In the genomic region with DNA sequence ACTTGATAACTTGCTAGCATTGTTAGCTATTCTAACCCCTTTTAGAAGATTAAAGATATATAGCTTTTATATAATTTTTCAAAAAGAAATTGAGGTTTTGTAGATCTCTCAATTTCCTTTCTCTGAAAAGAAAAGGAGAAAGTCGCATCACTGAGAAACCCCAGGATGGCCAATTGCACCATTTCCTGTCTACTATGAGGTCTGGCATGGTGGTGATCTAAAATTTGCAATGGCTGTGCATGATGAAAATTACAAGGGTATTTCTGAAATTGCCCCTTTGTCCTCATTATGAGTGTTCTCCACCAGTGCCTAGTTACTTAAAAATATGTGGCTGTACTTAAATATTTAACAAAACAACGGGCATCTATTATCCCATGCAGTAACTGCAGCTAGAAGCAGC, we compare ENCODE assay signal across 27 mouse cellular contexts.
DNase-seq lines count a peak whose midpoint lies in the region; ATAC-seq lines count a peak whose summit lies in the region.
"Had no signal": no experiment of that assay in that cellular context is flagged by ENCODE, and none has a peak within 500 bp of the region (broad histone marks: within the 10 kb centered on the region; RNA-seq: fewer than 3 reads in every experiment).

No protein-coding gene starts in this region.

- WGBS in midbrain, embryonic 15.5 days = 88% methylated on average over 2 of the region's 2 CpGs

- intact Hi-C loops in left cerebral cortex, postnatal 36 days (cut with DNase I) = no loop called here

- H3K27me3 ChIP-seq in midbrain, embryonic 15.5 days (replicated peaks) = no peaks in the 10 kb centered on the region
- H3K27me3 ChIP-seq: CH12.LX; embryonic facial prominence, embryonic 13.5 days; embryonic facial prominence, embryonic 15.5 days; forebrain, embryonic 12.5 days; Patski had no signal

- H3K27ac ChIP-seq in midbrain, embryonic 15.5 days = no peak overlapping the region
- H3K27ac ChIP-seq: embryonic facial prominence, embryonic 13.5 days; embryonic facial prominence, embryonic 15.5 days; forebrain, embryonic 10.5 days; forebrain, embryonic 12.5 days had no signal

- no peak overlapping the region for H3K4me3 ChIP-seq in midbrain, embryonic 15.5 days
- H3K4me3 ChIP-seq: embryonic facial prominence, embryonic 13.5 days; embryonic facial prominence, embryonic 15.5 days; erythroblast, embryonic 14.5 days; forebrain, embryonic 10.5 days; forebrain, embryonic 12.5 days had no signal

- DNase-seq in left cerebral cortex, postnatal 36 days (ENCODE audit: low spot score in 2 of 2) = no peak
- DNase-seq: adrenal gland, adult 2 months; adrenal gland, postnatal 10 days; adrenal gland, postnatal 25 days; B cell, adult 2 months; cerebellum, adult 11-12 months; cerebellum, adult 2 months; cerebellum, adult 9-10 months; cerebellum, postnatal 10 days; cerebellum, postnatal 25 days; embryo, embryonic 11 days had no signal

- no peaks in the 10 kb centered on the region for H3K9me3 ChIP-seq in midbrain, embryonic 15.5 days
- H3K9me3 ChIP-seq: embryonic facial prominence, embryonic 13.5 days; embryonic facial prominence, embryonic 15.5 days; forebrain, embryonic 10.5 days; forebrain, embryonic 12.5 days; G1E had no signal

- H3K4me2 ChIP-seq in midbrain, embryonic 15.5 days = no peak overlapping the region
- H3K4me2 ChIP-seq: embryonic facial prominence, embryonic 13.5 days; embryonic facial prominence, embryonic 15.5 days; forebrain, embryonic 12.5 days had no signal

- ATAC-seq in common myeloid progenitor, adult 5-6 weeks (replicated peaks; ENCODE audit: low read depth, poor library complexity, severe bottlenecking) = 0 out of 2 replicates have a peak, but pooled peaks have one; percentile 20
- 0 out of 2 replicates have a peak, but pooled peaks have one; percentile 12 for ATAC-seq in megakaryocyte, adult 5-6 weeks (ENCODE audit: poor library complexity, severe bottlenecking)
- no peak for ATAC-seq in midbrain, embryonic 15.5 days (replicated peaks)
- no peak for ATAC-seq in cerebellum, adult (ENCODE audit: insufficient number of reproducible peaks, low FRiP score, low TSS enrichment)
- ATAC-seq: activated CD4-positive, CD25-positive, alpha-beta regulatory T cell, adult 4 months; CD4-positive, CD25-positive, alpha-beta regulatory T cell, adult 4 months; forebrain, embryonic 14.5 days; forebrain, embryonic 16.5 days; Patski had no signal

- H3K4me1 ChIP-seq in midbrain, embryonic 15.5 days = no peaks in the 10 kb centered on the region
- H3K4me1 ChIP-seq: embryonic facial prominence, embryonic 13.5 days; embryonic facial prominence, embryonic 15.5 days; forebrain, embryonic 10.5 days; forebrain, embryonic 12.5 days had no signal

- H3K9ac ChIP-seq in midbrain, embryonic 15.5 days = no peak overlapping the region
- H3K9ac ChIP-seq: embryonic facial prominence, embryonic 13.5 days; embryonic facial prominence, embryonic 15.5 days; forebrain, embryonic 12.5 days had no signal

- H3K36me3 ChIP-seq in midbrain, embryonic 15.5 days (replicated peaks) = no peaks in the 10 kb centered on the region
- H3K36me3 ChIP-seq: embryonic facial prominence, embryonic 13.5 days; embryonic facial prominence, embryonic 15.5 days; forebrain, embryonic 10.5 days; forebrain, embryonic 12.5 days had no signal

Comparison
In these comparisons a context has a peak if more than half of its experiments do, and no peak if none do; other contexts are left out.
1. ATAC-seq: peak in common myeloid progenitor, adult 5-6 weeks (single experiment) and megakaryocyte, adult 5-6 weeks (single experiment); none in midbrain, embryonic 15.5 days (single experiment) and cerebellum, adult (single experiment).